Mouse (Mus musculus) lung, embryonic 15.5 days (tissue): ENCODE measurements around the gene Hbq1a. TPM values are rescaled to one million over a fixed set of nuclear protein-coding genes. Genes with fewer than 3 reads are reported as not detected.
"Not testable (repeated sequence)": the region's sequence is repeated elsewhere in the genome, so short reads cannot be mapped to it uniquely, and the experiment has no call there.

Experiments used
- ATAC-seq: fragments of 200-750 bp; cut with Nextera tagmentation; 2 replicates; pipeline ENCODE4 v1.8.0; 2017; ENCODE audit warnings: moderate number of reproducible peaks, borderline replicate concordance; ENCODE audit not compliant: low FRiP score, low TSS enrichment; ENCODE audit errors: extremely low read depth
- H3K27ac ChIP-seq: fragments of 300-500 bp; sonication (generic); 2 replicates; pipeline ENCODE4 v1.5.1; 2015; ENCODE audit warnings: moderate library complexity, mild to moderate bottlenecking, inconsistent platforms
- H3K27me3 ChIP-seq: fragments of 300-500 bp; sonication (generic); 2 replicates; pipeline ENCODE4 v1.6.1; 2015; ENCODE audit warnings: inconsistent platforms
- H3K36me3 ChIP-seq: fragments of 300-500 bp; sonication (generic); 2 replicates; pipeline ENCODE4 v1.6.1; 2015; ENCODE audit warnings: inconsistent platforms
- H3K4me1 ChIP-seq: fragments of 300-500 bp; sonication (generic); 2 replicates; pipeline ENCODE4 v1.6.1; 2015; ENCODE audit warnings: inconsistent platforms
- H3K4me2 ChIP-seq: fragments of 300-500 bp; sonication (generic); 2 replicates; pipeline ENCODE4 v1.6.1; 2015; ENCODE audit warnings: inconsistent platforms, mild to moderate bottlenecking, moderate library complexity
- H3K4me3 ChIP-seq: fragments of 300-500 bp; sonication (generic); 2 replicates; pipeline ENCODE4 v1.5.1; 2015; ENCODE audit warnings: mild to moderate bottlenecking, inconsistent platforms
- H3K9ac ChIP-seq: fragments of 300-500 bp; sonication (generic); 2 replicates; pipeline ENCODE4 v1.6.1; 2015; ENCODE audit warnings: inconsistent platforms
- H3K9me3 ChIP-seq: fragments of 300-500 bp; sonication (generic); 2 replicates; pipeline ENCODE4 v1.6.1; 2016; ENCODE audit warnings: inconsistent platforms
- WGBS: fragments of 180-500 bp; shearing (Covaris S2); methylation state at CpG from one replicate; pipeline ENCODE4 v1.1.7; 2015; 5-methylcytosine and 5-hydroxymethylcytosine counted together
- polyA plus RNA-seq: library from polyadenylated mRNA; unstranded; fragments of >200 nt; fragmentation: Nextera tagmentation; extraction: Ambion mirVana; gene quantifications from 2 replicates; pipeline ENCODE4 v1.2.1, GENCODE M21; 2015

Gene Hbq1a
- polyA plus RNA-seq, 1 experiment from 2014 or later = 1.5 TPM

- not testable (repeated sequence) for H3K27me3 ChIP-seq, H3K9me3 ChIP-seq, H3K4me1 ChIP-seq, H3K36me3 ChIP-seq, H3K27ac ChIP-seq, H3K9ac ChIP-seq
- Histone ChIP-seq H3K4me3 (peak within 1 kb of the TSS; percentile 19; the same call in 1 of the 2 replicates), H3K4me2 (peak within 1 kb of the TSS; percentile 54)
- peak; percentile 54; the same call in 1 of the 2 replicates for ATAC-seq
- 18% methylated on average over 29 of the region's 33 CpGs for WGBS
Observed at GRCm38 (mm10) chr11:32286695-32287492, 13.0 kb upstream of the Hbq1a start, which contains the start of gene Hbq1b. TSS of gene Hbq1b (plus strand) at chr11:32286965.

DNA sequence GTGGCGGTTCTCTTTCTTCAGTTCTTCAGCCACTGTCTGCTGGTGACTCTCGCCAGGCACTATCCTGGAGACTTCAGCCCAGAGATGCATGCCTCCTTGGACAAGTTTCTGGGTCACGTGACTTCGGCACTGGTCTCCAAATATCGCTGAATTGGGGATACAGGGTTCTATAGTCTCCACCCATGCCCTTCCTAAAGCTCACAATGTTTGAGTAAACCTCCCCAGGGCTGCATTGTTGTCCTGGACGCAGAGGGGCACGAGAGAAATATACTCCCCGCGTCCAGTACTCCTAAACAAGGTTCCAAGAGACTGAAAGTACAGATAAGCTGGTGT, 12.4 kb upstream of the Hbq1a start:
- Histone ChIP-seq H3K4me1 (no peaks in the 10 kb centered on the region), H3K9me3 (no peaks in the 10 kb centered on the region), H3K36me3 (no peaks in the 10 kb centered on the region), H3K4me2 (no peak overlapping the region), H3K4me3 (no peak overlapping the region), H3K27me3 (peaks cover 9% of the 10 kb centered on the region), H3K9ac (no peak overlapping the region), H3K27ac (no peak overlapping the region)
- no peak for ATAC-seq
- WGBS = 64% methylated on average over 9 of the region's 9 CpGs

DNA sequence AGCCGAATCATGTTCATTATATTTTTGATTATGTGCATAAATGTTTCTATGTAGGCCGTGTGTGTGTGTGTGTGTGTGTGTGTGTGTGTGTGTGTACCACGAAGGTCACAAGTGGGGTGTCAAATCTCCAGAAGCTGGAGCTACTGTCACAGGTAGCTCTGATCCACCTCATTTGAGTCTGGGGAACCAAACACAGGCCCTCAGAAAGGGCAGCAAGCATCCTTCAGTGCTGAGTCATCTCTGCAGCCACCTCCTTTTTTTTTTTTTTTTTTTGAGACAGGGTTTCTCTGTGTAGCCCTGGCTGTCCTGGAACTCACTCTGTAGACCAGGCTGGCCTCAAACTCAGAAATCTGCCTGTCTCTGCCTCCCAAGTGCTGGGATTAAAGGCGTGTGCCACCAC, 7.0 kb upstream of the Hbq1a start:
- not testable (repeated sequence) for H3K9me3 ChIP-seq, H3K4me3 ChIP-seq, H3K9ac ChIP-seq, H3K27ac ChIP-seq, H3K36me3 ChIP-seq, H3K4me2 ChIP-seq, H3K27me3 ChIP-seq, ATAC-seq, H3K4me1 ChIP-seq
- 81% methylated on average over 4 of the region's 4 CpGs for WGBS

DNA sequence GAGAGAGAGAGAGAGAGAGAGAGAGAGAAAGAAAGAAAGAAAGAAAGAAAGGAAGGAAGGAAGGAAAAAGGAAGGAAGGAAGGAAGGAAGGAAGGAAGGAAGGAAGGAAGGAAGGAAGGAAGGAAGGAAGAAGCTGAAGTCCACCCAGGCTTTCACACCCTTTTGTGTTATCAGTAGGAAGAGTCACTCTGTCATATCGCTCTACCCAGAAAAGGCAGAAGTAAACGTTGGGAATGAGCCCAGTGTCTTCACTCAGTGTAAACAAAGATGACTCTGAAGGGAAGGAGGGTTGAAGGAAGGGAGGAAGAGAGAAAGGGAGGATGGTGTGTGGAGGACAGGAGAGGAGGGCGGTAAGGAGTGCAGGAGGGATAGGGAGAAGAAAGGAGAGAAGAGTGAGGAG, 6.4 kb upstream of the Hbq1a start:
- not testable (repeated sequence) for H3K36me3 ChIP-seq, H3K9ac ChIP-seq, H3K4me3 ChIP-seq, H3K27ac ChIP-seq, H3K4me2 ChIP-seq, H3K9me3 ChIP-seq, H3K27me3 ChIP-seq, H3K4me1 ChIP-seq, ATAC-seq
- 48% methylated on average over 3 of the region's 3 CpGs for WGBS

- H3K9ac ChIP-seq, H3K27me3 ChIP-seq, H3K9me3 ChIP-seq, H3K27ac ChIP-seq, H3K4me2 ChIP-seq, H3K4me3 ChIP-seq, H3K36me3 ChIP-seq, H3K4me1 ChIP-seq: not testable (repeated sequence)
- ATAC-seq = peak; percentile 68; the same call in 1 of the 2 replicates
- no CpG with 5 or more reads among the region's 4 CpGs for WGBS
Observed at GRCm38 (mm10) chr11:32296203-32296602, 3.7 kb upstream of the Hbq1a start, which contains the start of gene Hba-a2. TSS of gene Hba-a2 (plus strand) at chr11:32296489.

DNA sequence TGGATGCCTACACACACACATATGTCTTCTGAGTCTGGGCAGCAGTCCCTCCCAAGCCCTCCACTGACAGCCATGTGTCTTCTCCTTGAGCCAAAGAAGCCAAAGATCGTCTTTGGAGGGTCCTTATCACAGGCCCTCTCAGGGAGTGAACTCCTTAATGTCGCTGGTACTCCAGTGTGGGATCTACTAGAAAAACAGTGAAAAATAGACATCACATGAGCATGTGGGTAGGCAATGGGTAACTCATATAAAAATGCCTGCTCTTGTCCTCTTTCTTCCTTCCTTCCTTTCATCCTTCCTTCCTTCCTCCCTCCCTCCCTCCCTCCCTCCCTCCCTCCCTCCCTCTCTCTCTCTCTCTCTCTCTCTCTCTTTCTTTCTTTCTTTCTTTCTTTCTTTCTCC, 2.5 kb upstream of the Hbq1a start:
- ATAC-seq, H3K36me3 ChIP-seq, H3K9me3 ChIP-seq, H3K4me1 ChIP-seq, H3K4me3 ChIP-seq, H3K4me2 ChIP-seq, H3K9ac ChIP-seq, H3K27ac ChIP-seq: not testable (repeated sequence)
- 10% methylated on average over 2 of the region's 2 CpGs for WGBS
- H3K27me3 ChIP-seq = peaks cover 12% of the 10 kb centered on the region

GRCm38 (mm10) chr11:32297866-32298531, 1.9 kb upstream of the Hbq1a start:
- ATAC-seq = no peak
- Histone ChIP-seq H3K9ac (no peak overlapping the region), H3K4me3 (no peak overlapping the region), H3K36me3 (no peaks in the 10 kb centered on the region), H3K4me1 (no peaks in the 10 kb centered on the region), H3K4me2 (no peak overlapping the region), H3K27me3 (peaks cover 12% of the 10 kb centered on the region), H3K27ac (no peak overlapping the region), H3K9me3 (no peaks in the 10 kb centered on the region)
- 73% methylated on average over 1 of the region's 1 CpGs for WGBS

DNA sequence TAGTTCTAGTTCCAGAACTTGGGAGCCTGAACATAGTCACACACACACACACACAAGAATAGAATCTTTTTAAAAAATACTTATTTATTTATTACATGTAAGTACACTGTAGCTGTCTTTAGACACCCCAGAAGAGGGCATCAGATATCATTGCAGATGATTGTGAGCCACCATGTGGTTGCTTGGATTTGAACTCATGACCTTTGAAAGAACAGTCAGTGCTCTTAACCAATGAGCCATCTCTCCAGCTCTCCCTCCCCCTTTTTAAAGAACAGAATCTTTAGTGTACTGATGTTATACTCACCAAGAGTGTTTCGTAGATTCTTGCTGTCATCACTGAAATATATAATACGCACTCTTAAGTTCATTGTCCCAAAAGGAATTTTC, 1.3 kb upstream of the Hbq1a start:
- ATAC-seq = no peak
- Histone ChIP-seq H3K4me1 (no peaks in the 10 kb centered on the region), H3K4me3 (no peak overlapping the region), H3K9me3 (no peaks in the 10 kb centered on the region), H3K27ac (no peak overlapping the region), H3K9ac (no peak overlapping the region), H3K27me3 (peaks cover 12% of the 10 kb centered on the region), H3K36me3 (no peaks in the 10 kb centered on the region), H3K4me2 (no peak overlapping the region)
- 90% methylated on average over 2 of the region's 2 CpGs for WGBS

DNA sequence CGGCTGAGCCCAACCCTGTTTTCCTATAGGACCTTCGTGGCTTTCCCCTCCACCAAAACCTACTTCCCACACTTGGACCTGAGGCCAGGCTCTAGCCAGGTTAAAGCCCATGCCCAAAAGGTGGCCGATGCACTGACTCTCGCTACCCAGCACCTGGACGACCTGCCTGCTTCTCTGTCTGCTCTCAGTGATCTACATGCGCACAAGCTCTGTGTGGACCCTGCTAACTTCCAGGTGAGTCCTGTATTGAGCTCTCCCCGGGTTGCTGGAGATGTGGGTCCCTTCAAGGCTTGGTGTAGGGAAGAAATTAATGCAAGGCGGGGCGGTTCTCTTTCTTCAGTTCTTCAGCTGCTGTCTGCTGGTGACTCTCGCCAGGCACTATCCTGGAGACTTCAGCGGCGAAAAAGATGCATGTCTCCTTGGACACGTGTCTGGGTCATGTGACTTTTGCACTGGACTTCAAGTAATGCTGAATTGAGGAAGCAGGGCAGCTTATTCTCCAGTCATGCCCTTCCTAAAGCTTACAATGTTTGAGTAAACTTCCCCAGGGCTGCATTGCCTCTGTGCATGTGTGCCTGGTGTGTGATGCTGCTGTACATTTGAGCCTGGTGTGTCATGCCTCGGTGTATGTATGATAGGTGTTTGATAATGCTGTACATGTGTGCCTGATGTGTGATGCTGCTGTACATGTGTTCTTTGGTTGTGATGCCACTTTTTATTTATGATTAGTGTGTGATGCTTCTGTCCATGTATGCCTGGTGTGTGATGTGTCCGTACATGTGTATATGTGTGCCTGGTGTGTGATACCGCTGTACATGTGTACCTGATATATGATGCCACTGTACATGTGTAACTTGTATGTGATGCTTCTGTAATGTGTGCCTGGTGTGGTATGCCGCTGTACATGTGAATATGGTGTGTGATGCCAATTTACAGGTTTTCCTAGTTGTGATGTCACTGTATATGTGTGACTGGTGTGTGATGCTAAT, 704 bp downstream of the Hbq1a start:
- Histone ChIP-seq H3K27ac (no peak overlapping the region), H3K36me3 (no peaks in the 10 kb centered on the region), H3K9me3 (no peaks in the 10 kb centered on the region), H3K9ac (no peak overlapping the region), H3K27me3 (peaks cover 12% of the 10 kb centered on the region), H3K4me1 (no peaks in the 10 kb centered on the region), H3K4me3 (no peak overlapping the region), H3K4me2 (peak overlapping the region; percentile 40; the same call in 1 of the 2 replicates)
- ATAC-seq = no peak
- 45% methylated on average over 15 of the region's 17 CpGs for WGBS

- no peak overlapping the region for H3K4me3 ChIP-seq
- no peak for ATAC-seq
- H3K4me1 ChIP-seq = no peaks in the 10 kb centered on the region
- H3K9me3 ChIP-seq = no peaks in the 10 kb centered on the region
- H3K27ac ChIP-seq = no peak overlapping the region
- no peak overlapping the region for H3K4me2 ChIP-seq
- WGBS = 63% methylated on average over 1 of the region's 1 CpGs
- no peaks in the 10 kb centered on the region for H3K36me3 ChIP-seq
- peaks cover 12% of the 10 kb centered on the region for H3K27me3 ChIP-seq
- no peak overlapping the region for H3K9ac ChIP-seq
Observed at GRCm38 (mm10) chr11:32301506-32301905, 1.6 kb downstream of the Hbq1a start.

GRCm38 (mm10) chr11:32302824-32303419, 3.1 kb downstream of the Hbq1a start:
- 38% methylated on average over 2 of the region's 2 CpGs for WGBS
- ATAC-seq = no peak
- Histone ChIP-seq H3K4me3 (no peak overlapping the region), H3K4me2 (no peak overlapping the region), H3K36me3 (no peaks in the 10 kb centered on the region), H3K27me3 (peaks cover 12% of the 10 kb centered on the region), H3K9me3 (no peaks in the 10 kb centered on the region), H3K27ac (no peak overlapping the region), H3K9ac (no peak overlapping the region), H3K4me1 (no peaks in the 10 kb centered on the region)
